Mouse (Mus musculus): ENCODE measurements around the gene Faim2. TPM values are rescaled to one million over a fixed set of nuclear protein-coding genes. Genes with fewer than 3 reads are reported as not detected.
A peak's percentile ranks its signal among the peaks of the same experiment; 100 is the strongest.

Gene Faim2
- total RNA-seq (2021): 100 to 1,000 TPM; 365 to 407 TPM

- DNase-seq (ENCODE audit: low spot score in 2 of 2): peak; percentile 81 to 84
- intact Hi-C loops (cut with DNase I): loop anchor here (2.0 kb wide), 1 partner anchor 29 kb away; no protein-coding TSS in a partner anchor
These were observed at the start of gene Faim2 for GRCm38 (mm10) chr15:99527629-99528353. Faim2 (minus strand) TSS chr15:99528165.

- peak in 1 of 2 experiments; percentile 26 for DNase-seq (ENCODE audit: low spot score in 2 of 2)
- intact Hi-C loops (cut with DNase I): no loop called here
These were observed 41.2 kb upstream of the Faim2 start for GRCm38 (mm10) chr15:99569123-99569522.

GRCm38 (mm10) chr15:99568682-99569081, 40.7 kb upstream of the Faim2 start:
- DNase-seq (ENCODE audit: low spot score in 2 of 2): no peak
- intact Hi-C loops (cut with DNase I): no loop called here

- no peak for DNase-seq (ENCODE audit: low spot score in 2 of 2)
- intact Hi-C loops (cut with DNase I): no loop called here
These were observed 39.4 kb upstream of the Faim2 start for GRCm38 (mm10) chr15:99567371-99567770.

GRCm38 (mm10) chr15:99560246-99560645, 32.3 kb upstream of the Faim2 start:
- no peak for DNase-seq (ENCODE audit: low spot score in 2 of 2)
- intact Hi-C loops (cut with DNase I): no loop called here

- intact Hi-C loops (cut with DNase I): no loop called here
- no peak for DNase-seq (ENCODE audit: low spot score in 2 of 2)
These were observed 31.0 kb upstream of the Faim2 start for GRCm38 (mm10) chr15:99558947-99559346.

GRCm38 (mm10) chr15:99553767-99554166, 25.8 kb upstream of the Faim2 start:
- intact Hi-C loops (cut with DNase I): no loop called here
- no peak for DNase-seq (ENCODE audit: low spot score in 2 of 2)

GRCm38 (mm10) chr15:99549901-99550300, 21.9 kb upstream of the Faim2 start:
- intact Hi-C loops (cut with DNase I): no loop called here
- DNase-seq (ENCODE audit: low spot score in 2 of 2): no peak

GRCm38 (mm10) chr15:99547732-99548131, 19.8 kb upstream of the Faim2 start:
- intact Hi-C loops (cut with DNase I): no loop called here
- no peak for DNase-seq (ENCODE audit: low spot score in 2 of 2)

GRCm38 (mm10) chr15:99546596-99546995, 18.6 kb upstream of the Faim2 start:
- intact Hi-C loops (cut with DNase I): no loop called here
- no peak for DNase-seq (ENCODE audit: low spot score in 2 of 2)

- intact Hi-C loops (cut with DNase I): no loop called here
These were observed 16.1 kb upstream of the Faim2 start for GRCm38 (mm10) chr15:99544047-99544446.

GRCm38 (mm10) chr15:99539891-99540290, 11.9 kb upstream of the Faim2 start:
- intact Hi-C loops (cut with DNase I): no loop called here

More at GRCm38 (mm10) chr15:99544047-99544446, 16.1 kb upstream of the Faim2 start:
- no peak for DNase-seq (ENCODE audit: low spot score in 2 of 2)

GRCm38 (mm10) chr15:99536889-99537862, 9.2 kb upstream of the Faim2 start:
- intact Hi-C loops (cut with DNase I): no loop called here
- DNase-seq (ENCODE audit: low spot score in 2 of 2): no peak

More at GRCm38 (mm10) chr15:99539891-99540290, 11.9 kb upstream of the Faim2 start:
- DNase-seq (ENCODE audit: low spot score in 2 of 2): no peak

GRCm38 (mm10) chr15:99532023-99532422, 4.1 kb upstream of the Faim2 start:
- DNase-seq (ENCODE audit: low spot score in 2 of 2): no peak
- intact Hi-C loops (cut with DNase I): no loop called here

GRCm38 (mm10) chr15:99531146-99531545, 3.2 kb upstream of the Faim2 start:
- intact Hi-C loops (cut with DNase I): no loop called here
- no peak for DNase-seq (ENCODE audit: low spot score in 2 of 2)

GRCm38 (mm10) chr15:99526681-99527080, 1.3 kb downstream of the Faim2 start:
- intact Hi-C loops (cut with DNase I): loop anchor here (2.0 kb wide), 1 partner anchor 28 kb away; no protein-coding TSS in a partner anchor
- peak; percentile 38 to 47 for DNase-seq (ENCODE audit: low spot score in 2 of 2)

- intact Hi-C loops (cut with DNase I): no loop called here
- DNase-seq (ENCODE audit: low spot score in 2 of 2): no peak
These were observed 7.7 kb downstream of the Faim2 start for GRCm38 (mm10) chr15:99520306-99520705.

- intact Hi-C loops (cut with DNase I): no loop called here
- DNase-seq (ENCODE audit: low spot score in 2 of 2): no peak
These were observed 8.3 kb downstream of the Faim2 start for GRCm38 (mm10) chr15:99519626-99520025.

- DNase-seq (ENCODE audit: low spot score in 2 of 2): no peak
- intact Hi-C loops (cut with DNase I): no loop called here
These were observed 10.2 kb downstream of the Faim2 start for GRCm38 (mm10) chr15:99517715-99518114.

GRCm38 (mm10) chr15:99516715-99517114, 11.2 kb downstream of the Faim2 start:
- DNase-seq (ENCODE audit: low spot score in 2 of 2): no peak
- intact Hi-C loops (cut with DNase I): no loop called here
